Mouse (Mus musculus): ENCODE results near the gene Rps6ka4.

Gene Rps6ka4

GRCm38 (mm10) chr19:6851497-6851896 lies 11.1 kb upstream of the Rps6ka4 start:
- no peak for DNase-seq (ENCODE audit: low spot score)

GRCm38 (mm10) chr19:6849506-6850068 lies 9.2 kb upstream of the Rps6ka4 start:
- DNase-seq (ENCODE audit: low spot score) = no peak

- DNase-seq (ENCODE audit: low spot score) = peak; percentile 25
Observed at GRCm38 (mm10) chr19:6847841-6848517, 7.5 kb upstream of the Rps6ka4 start.

- DNase-seq (ENCODE audit: low spot score) = no peak
Observed at GRCm38 (mm10) chr19:6846050-6846449, 5.6 kb upstream of the Rps6ka4 start.

GRCm38 (mm10) chr19:6842353-6842752 lies 1.9 kb upstream of the Rps6ka4 start:
- no peak for DNase-seq (ENCODE audit: low spot score)

- DNase-seq (ENCODE audit: low spot score) = no peak
Observed at GRCm38 (mm10) chr19:6841292-6841597, 809 bp upstream of the Rps6ka4 start.

- DNase-seq (ENCODE audit: low spot score) = no peak
Observed at GRCm38 (mm10) chr19:6839615-6840474, 591 bp downstream of the Rps6ka4 start.

- no peak for DNase-seq (ENCODE audit: low spot score)
Observed at GRCm38 (mm10) chr19:6832363-6832762, 8.1 kb downstream of the Rps6ka4 start.

- DNase-seq (ENCODE audit: low spot score) = peak; percentile 61
Observed at GRCm38 (mm10) chr19:6831331-6831730, 9.1 kb downstream of the Rps6ka4 start.

GRCm38 (mm10) chr19:6830556-6831316 lies 9.7 kb downstream of the Rps6ka4 start:
- no peak for DNase-seq (ENCODE audit: low spot score)

- peak; percentile 74 for DNase-seq (ENCODE audit: low spot score)
Observed at GRCm38 (mm10) chr19:6829870-6830555, 10.4 kb downstream of the Rps6ka4 start.

- DNase-seq (ENCODE audit: low spot score) = no peak
Observed at GRCm38 (mm10) chr19:6829069-6829468, 11.4 kb downstream of the Rps6ka4 start.

GRCm38 (mm10) chr19:6826601-6827000 lies 13.8 kb downstream of the Rps6ka4 start:
- DNase-seq (ENCODE audit: low spot score) = no peak

- DNase-seq (ENCODE audit: low spot score) = no peak
Observed at GRCm38 (mm10) chr19:6825384-6825783, 15.1 kb downstream of the Rps6ka4 start.

GRCm38 (mm10) chr19:6820538-6821195 lies 19.8 kb downstream of the Rps6ka4 start:
- no peak for DNase-seq (ENCODE audit: low spot score)

- no peak for DNase-seq (ENCODE audit: low spot score)
Observed at GRCm38 (mm10) chr19:6819143-6819827, 21.2 kb downstream of the Rps6ka4 start.

- DNase-seq (ENCODE audit: low spot score) = no peak
Observed at GRCm38 (mm10) chr19:6814958-6815357, 25.5 kb downstream of the Rps6ka4 start.

GRCm38 (mm10) chr19:6814366-6814765 lies 26.1 kb downstream of the Rps6ka4 start:
- DNase-seq (ENCODE audit: low spot score) = peak; percentile 55
